Mouse (Mus musculus) ES-E14 (cell line): ENCODE measurements around the gene Lpp.

Experiments used
- CHD2 ChIP-seq: IDR thresholded peaks from 2 replicates; pipeline ENCODE4 v1.6.1; 2014; ENCODE audit warnings: mild to moderate bottlenecking, low read depth, low read length, inconsistent platforms
- ZC3H11A ChIP-seq: IDR thresholded peaks from 2 replicates; pipeline ENCODE4 v1.6.1; 2012; ENCODE audit warnings: low read depth, mild to moderate bottlenecking, inconsistent platforms, low read length, borderline replicate concordance
- ZNF384 ChIP-seq: IDR thresholded peaks from 2 replicates; pipeline ENCODE4 v1.6.1; 2012; ENCODE audit warnings: low read depth, low read length, inconsistent platforms

DNA sequence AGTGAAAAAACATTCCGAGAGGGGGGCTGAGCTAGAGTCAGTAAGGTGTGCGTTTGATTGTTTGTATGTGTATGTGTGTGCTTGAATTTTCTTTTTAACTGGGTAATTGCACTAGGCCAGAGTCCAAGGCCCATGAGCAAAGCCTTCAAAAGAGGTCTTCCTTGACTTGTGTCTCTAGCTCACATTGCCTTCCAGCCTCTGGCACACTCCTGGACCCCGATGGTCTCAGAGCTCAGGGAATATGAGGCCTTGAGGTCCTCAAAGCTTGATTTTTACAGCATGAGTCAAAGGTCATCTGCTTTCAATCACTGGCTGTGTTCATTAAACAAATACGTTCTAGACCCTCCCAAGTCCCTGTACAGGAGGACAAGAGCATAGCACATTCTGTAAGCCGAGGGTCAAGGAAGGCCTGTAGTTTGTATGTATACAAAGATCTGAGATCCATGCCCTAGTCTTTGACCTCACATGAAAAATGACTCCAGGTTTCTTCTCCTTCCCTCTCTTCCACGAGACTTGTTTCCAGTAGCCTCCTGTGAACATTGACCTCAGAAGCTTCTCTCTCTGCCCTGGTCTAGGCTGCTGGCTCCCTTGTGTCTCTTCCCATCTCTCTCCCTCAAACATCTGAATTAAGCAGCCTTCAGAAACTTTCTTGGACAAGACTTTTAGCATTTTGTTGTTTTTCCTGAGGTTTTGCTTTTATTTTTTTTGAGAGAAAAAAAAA lies 508.0 kb downstream of the Lpp start:
- no peak for TF ChIP-seq CHD2
- TF ChIP-seq ZC3H11A, result no peak
- TF ChIP-seq ZNF384, result no peak
